Mouse (Mus musculus): ENCODE measurements around the gene Dgat2.

DNA sequence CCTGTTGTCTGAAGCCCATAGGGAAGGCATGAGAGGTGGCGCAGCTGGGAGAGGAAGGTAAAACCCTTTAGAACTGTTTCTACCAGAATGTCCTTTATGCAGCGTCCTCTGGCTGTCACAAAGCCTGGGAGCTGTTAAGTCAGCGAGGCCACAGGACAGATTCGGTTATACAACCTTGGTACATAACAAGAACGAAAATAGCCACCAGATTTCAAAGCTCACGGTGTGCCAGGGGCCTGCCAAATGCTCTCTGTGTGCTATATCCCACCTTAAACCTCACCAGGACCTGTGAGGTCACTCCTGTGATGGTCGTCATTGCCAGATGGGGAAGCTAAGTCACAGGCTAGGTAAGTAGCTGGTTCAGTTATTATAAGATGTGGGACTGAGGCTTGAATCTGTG, 19.6 kb upstream of the Dgat2 start:
- TF ChIP-seq CTCF (IDR thresholded peaks at IDR 0.05; ENCODE audit: insufficient read depth, low read length) (no peak), POLR2A (IDR thresholded peaks at IDR 0.05; ENCODE audit: borderline replicate concordance, extremely low read depth, low read depth, low read length) (no peak)

All from lung, adult 2 months (tissue).